Mouse (Mus musculus): ENCODE results near the gene Rnaseh2a. TPM values are rescaled to one million over a fixed set of nuclear protein-coding genes. Genes with fewer than 3 reads are reported as not detected.

Rnaseh2a gene
- total and polyA plus RNA-seq, 2 experiments: 17.1 to 28.3 TPM

- no peaks in the 10 kb centered on the region for H3K4me1 ChIP-seq (ENCODE audit: control insufficient read depth, insufficient read depth, low read length)
- peaks cover 4% of the 10 kb centered on the region for H3K27me3 ChIP-seq (ENCODE audit: control insufficient read depth, insufficient read depth, low read length)
- H3K79me2 ChIP-seq (ENCODE audit: control insufficient read depth, insufficient read depth, low read length): no peaks in the 10 kb centered on the region
- no peaks in the 10 kb centered on the region for H3K36me3 ChIP-seq (ENCODE audit: control insufficient read depth, insufficient read depth, low read length)
- H3K4me3 ChIP-seq (ENCODE audit: insufficient read depth, low read depth, low read length): no peak overlapping the region
- H3K27ac ChIP-seq (replicated peaks; ENCODE audit: insufficient read depth, low read depth, low read length): no peak overlapping the region
- no peak overlapping the region for H3K9ac ChIP-seq (ENCODE audit: low read depth, low read length)
- TF ChIP-seq POLR2A (IDR thresholded peaks at IDR 0.05; ENCODE audit: extremely low read depth, insufficient read depth, low read length) (no peak), CTCF (IDR thresholded peaks at IDR 0.05; ENCODE audit: low read depth, low read length) (peak; percentile 89)
- DNase-seq (ENCODE audit: extremely low read depth, low read depth, low spot score): peak; percentile 29
- 6% methylated on average over 52 of the region's 52 CpGs for WGBS
Measured at GRCm38 (mm10) chr8:84928456-84929306, 40.9 kb downstream of the Rnaseh2a start.

GRCm38 (mm10) chr8:84927513-84927912, 42.1 kb downstream of the Rnaseh2a start:
- DNase-seq (ENCODE audit: extremely low read depth, low read depth, low spot score): no peak
- Histone ChIP-seq H3K27ac (replicated peaks; ENCODE audit: insufficient read depth, low read depth, low read length) (no peak overlapping the region), H3K36me3 (ENCODE audit: control insufficient read depth, insufficient read depth, low read length) (no peaks in the 10 kb centered on the region), H3K4me3 (ENCODE audit: insufficient read depth, low read depth, low read length) (no peak overlapping the region), H3K9ac (ENCODE audit: low read depth, low read length) (no peak overlapping the region), H3K4me1 (ENCODE audit: control insufficient read depth, insufficient read depth, low read length) (no peaks in the 10 kb centered on the region), H3K27me3 (ENCODE audit: control insufficient read depth, insufficient read depth, low read length) (peaks cover 4% of the 10 kb centered on the region), H3K79me2 (ENCODE audit: control insufficient read depth, insufficient read depth, low read length) (no peaks in the 10 kb centered on the region)
- no peak for TF ChIP-seq POLR2A (IDR thresholded peaks at IDR 0.05; ENCODE audit: extremely low read depth, insufficient read depth, low read length)
- no peak for TF ChIP-seq CTCF (IDR thresholded peaks at IDR 0.05; ENCODE audit: low read depth, low read length)
- 67% methylated on average over 1 of the region's 1 CpGs for WGBS

- peaks cover 4% of the 10 kb centered on the region for H3K27me3 ChIP-seq (ENCODE audit: control insufficient read depth, insufficient read depth, low read length)
- H3K4me1 ChIP-seq (ENCODE audit: control insufficient read depth, insufficient read depth, low read length): no peaks in the 10 kb centered on the region
- H3K27ac ChIP-seq (replicated peaks; ENCODE audit: insufficient read depth, low read depth, low read length): no peak overlapping the region
- no peaks in the 10 kb centered on the region for H3K79me2 ChIP-seq (ENCODE audit: control insufficient read depth, insufficient read depth, low read length)
- no peak for DNase-seq (ENCODE audit: extremely low read depth, low read depth, low spot score)
- no peak overlapping the region for H3K4me3 ChIP-seq (ENCODE audit: insufficient read depth, low read depth, low read length)
- H3K9ac ChIP-seq (ENCODE audit: low read depth, low read length): no peak overlapping the region
- no peaks in the 10 kb centered on the region for H3K36me3 ChIP-seq (ENCODE audit: control insufficient read depth, insufficient read depth, low read length)
- TF ChIP-seq POLR2A (IDR thresholded peaks at IDR 0.05; ENCODE audit: extremely low read depth, insufficient read depth, low read length): no peak
- no peak for TF ChIP-seq CTCF (IDR thresholded peaks at IDR 0.05; ENCODE audit: low read depth, low read length)
- 66% methylated on average over 7 of the region's 7 CpGs for WGBS
Measured at GRCm38 (mm10) chr8:84925557-84925956, 44.0 kb downstream of the Rnaseh2a start.

- Histone ChIP-seq H3K27ac (replicated peaks; ENCODE audit: insufficient read depth, low read depth, low read length) (no peak overlapping the region), H3K4me1 (ENCODE audit: control insufficient read depth, insufficient read depth, low read length) (no peaks in the 10 kb centered on the region), H3K4me3 (ENCODE audit: insufficient read depth, low read depth, low read length) (no peak overlapping the region), H3K9ac (ENCODE audit: low read depth, low read length) (no peak overlapping the region), H3K36me3 (ENCODE audit: control insufficient read depth, insufficient read depth, low read length) (no peaks in the 10 kb centered on the region), H3K79me2 (ENCODE audit: control insufficient read depth, insufficient read depth, low read length) (no peaks in the 10 kb centered on the region), H3K27me3 (ENCODE audit: control insufficient read depth, insufficient read depth, low read length) (no peaks in the 10 kb centered on the region)
- 74% methylated on average over 2 of the region's 2 CpGs for WGBS
- DNase-seq (ENCODE audit: extremely low read depth, low read depth, low spot score): peak; percentile 34
- TF ChIP-seq CTCF (IDR thresholded peaks at IDR 0.05; ENCODE audit: low read depth, low read length): no peak
- TF ChIP-seq POLR2A (IDR thresholded peaks at IDR 0.05; ENCODE audit: extremely low read depth, insufficient read depth, low read length): no peak
Measured at GRCm38 (mm10) chr8:84921596-84921995, 48.0 kb downstream of the Rnaseh2a start.

DNA sequence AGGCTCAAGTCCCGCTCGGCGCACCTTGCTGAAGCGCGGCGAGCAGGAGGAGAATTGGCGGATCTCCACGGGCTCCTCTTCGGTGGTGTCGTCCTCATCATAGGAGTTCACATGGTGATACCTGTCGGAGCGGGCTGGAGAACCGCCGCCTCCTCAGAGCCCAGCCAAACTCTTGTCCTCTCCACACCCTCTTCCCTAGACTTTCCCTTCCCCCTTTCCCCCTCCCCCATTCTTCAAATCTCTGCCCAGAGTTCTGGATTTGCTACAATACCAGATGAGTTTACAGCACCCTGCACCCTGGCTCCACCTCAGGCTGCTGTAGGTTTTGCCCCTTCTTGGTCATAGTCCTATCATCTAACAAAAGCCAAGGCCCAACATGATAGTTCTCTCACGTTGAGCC, 50.9 kb downstream of the Rnaseh2a start:
- 94% methylated on average over 15 of the region's 15 CpGs for WGBS
- no peak for TF ChIP-seq POLR2A (IDR thresholded peaks at IDR 0.05; ENCODE audit: extremely low read depth, insufficient read depth, low read length)
- TF ChIP-seq CTCF (IDR thresholded peaks at IDR 0.05; ENCODE audit: low read depth, low read length): no peak

DNA sequence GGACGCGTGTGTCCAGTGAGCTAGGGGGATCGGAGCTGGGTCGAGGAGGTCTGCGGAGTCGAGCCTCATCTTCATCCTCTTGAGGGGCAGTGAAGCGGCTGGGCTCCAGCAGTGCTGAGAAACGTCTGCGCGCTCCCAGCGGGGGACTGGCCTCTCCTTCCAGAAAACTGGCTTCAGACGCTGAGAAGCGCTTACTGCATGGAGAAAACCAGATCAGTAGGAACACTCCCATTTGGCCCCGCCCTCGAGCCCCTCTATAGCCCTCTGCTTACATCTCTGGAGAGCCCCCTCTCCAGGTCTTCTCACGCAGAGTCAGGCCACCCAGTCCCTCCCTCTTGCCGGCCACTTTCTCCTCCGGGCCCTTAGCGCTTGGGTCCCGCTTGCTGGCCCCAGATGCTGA, 51.8 kb downstream of the Rnaseh2a start:
- no peaks in the 10 kb centered on the region for H3K27me3 ChIP-seq (ENCODE audit: control insufficient read depth, insufficient read depth, low read length)
- no peaks in the 10 kb centered on the region for H3K36me3 ChIP-seq (ENCODE audit: control insufficient read depth, insufficient read depth, low read length)
- no peak for TF ChIP-seq POLR2A (IDR thresholded peaks at IDR 0.05; ENCODE audit: extremely low read depth, insufficient read depth, low read length)
- TF ChIP-seq CTCF (IDR thresholded peaks at IDR 0.05; ENCODE audit: low read depth, low read length): no peak
- H3K79me2 ChIP-seq (ENCODE audit: control insufficient read depth, insufficient read depth, low read length): no peaks in the 10 kb centered on the region
- H3K27ac ChIP-seq (replicated peaks; ENCODE audit: insufficient read depth, low read depth, low read length): no peak overlapping the region
- no peak for DNase-seq (ENCODE audit: extremely low read depth, low read depth, low spot score)
- no peak overlapping the region for H3K4me3 ChIP-seq (ENCODE audit: insufficient read depth, low read depth, low read length)
- H3K4me1 ChIP-seq (ENCODE audit: control insufficient read depth, insufficient read depth, low read length): peaks cover 5% of the 10 kb centered on the region; the same call in 1 of the 2 replicates
- WGBS: 74% methylated on average over 20 of the region's 20 CpGs
- no peak overlapping the region for H3K9ac ChIP-seq (ENCODE audit: low read depth, low read length)

More for the DNA sequence above, 50.9 kb downstream of the Rnaseh2a start:
- Histone ChIP-seq H3K4me1 (ENCODE audit: control insufficient read depth, insufficient read depth, low read length) (peaks cover 3% of the 10 kb centered on the region; the same call in 1 of the 2 replicates), H3K4me3 (ENCODE audit: insufficient read depth, low read depth, low read length) (no peak overlapping the region), H3K79me2 (ENCODE audit: control insufficient read depth, insufficient read depth, low read length) (no peaks in the 10 kb centered on the region), H3K27ac (replicated peaks; ENCODE audit: insufficient read depth, low read depth, low read length) (no peak overlapping the region), H3K9ac (ENCODE audit: low read depth, low read length) (no peak overlapping the region), H3K36me3 (ENCODE audit: control insufficient read depth, insufficient read depth, low read length) (no peaks in the 10 kb centered on the region), H3K27me3 (ENCODE audit: control insufficient read depth, insufficient read depth, low read length) (no peaks in the 10 kb centered on the region)
- DNase-seq (ENCODE audit: extremely low read depth, low read depth, low spot score): no peak
